Mouse (Mus musculus): Measurements from ENCODE around the gene Tmem150a.

DNA sequence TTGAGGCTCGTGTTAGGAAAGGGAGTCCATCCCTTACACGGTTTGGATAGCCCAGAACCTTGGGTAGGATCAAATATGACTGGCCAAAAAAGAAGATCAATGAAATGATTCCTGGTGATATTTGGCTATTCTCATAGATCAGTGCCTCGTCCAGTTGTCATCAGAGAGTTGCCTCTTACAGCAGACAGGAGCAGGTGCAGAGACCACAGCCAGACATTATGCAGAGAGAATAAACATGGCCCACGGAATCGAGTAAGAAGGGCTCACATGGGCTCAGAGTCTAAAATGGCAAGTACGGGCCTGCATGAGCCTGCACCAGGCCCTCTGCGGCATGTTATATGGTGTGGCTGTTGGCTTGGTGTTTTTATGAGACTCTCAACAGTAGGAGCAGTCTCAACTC, 50.1 kb downstream of the Tmem150a start:
- TF ChIP-seq POLR2A (IDR thresholded peaks at IDR 0.05; ENCODE audit: insufficient read depth, low read length), result no peak
- no peak for TF ChIP-seq CTCF (IDR thresholded peaks at IDR 0.05; ENCODE audit: low read depth, low read length)
- TF ChIP-seq EP300 (IDR thresholded peaks at IDR 0.05; ENCODE audit: insufficient read depth, low read depth, low read length), result no peak
